Mouse (Mus musculus) embryonic facial prominence, embryonic 14.5 days (tissue): Measurements from ENCODE around the gene Itgb2. TPM values are rescaled to one million over a fixed set of nuclear protein-coding genes. Genes with fewer than 3 reads are reported as not detected.
A peak's percentile ranks its signal among the peaks of the same experiment; 100 is the strongest.

ENCODE experiments used
- ATAC-seq: fragments of 200-750 bp; cut with Nextera tagmentation; 2 replicates; pipeline ENCODE4 v1.8.0; 2017; ENCODE audit warnings: low read depth, moderate number of reproducible peaks, moderate TSS enrichment
- DNase-seq: peaks from one replicate; pipeline ENCODE4 v3.0.0-alpha.2; 2015; ENCODE audit warnings: low spot score
- H3K27ac ChIP-seq: fragments of 300-500 bp; sonication (generic); replicated peaks from 2 replicates; pipeline ENCODE4 v1.5.1; 2014; ENCODE audit warnings: low read depth, mild to moderate bottlenecking, low read length, moderate library complexity
- H3K27me3 ChIP-seq: fragments of 300-500 bp; sonication (generic); replicated peaks from 2 replicates; pipeline ENCODE4 v1.6.1; 2014; ENCODE audit warnings: low read length; ENCODE audit not compliant: control insufficient read depth, insufficient read depth
- H3K36me3 ChIP-seq: fragments of 300-500 bp; sonication (generic); 2 replicates; pipeline ENCODE4 v1.6.1; 2014; ENCODE audit warnings: low read length, mixed read lengths; ENCODE audit not compliant: control insufficient read depth, insufficient read depth
- H3K4me1 ChIP-seq: fragments of 300-500 bp; sonication (generic); 2 replicates; pipeline ENCODE4 v1.6.1; 2014; ENCODE audit warnings: antibody characterized with exemption, low read length; ENCODE audit not compliant: control insufficient read depth, insufficient read depth
- H3K4me2 ChIP-seq: fragments of 300-500 bp; sonication (generic); 2 replicates; pipeline ENCODE4 v1.6.1; 2014; ENCODE audit warnings: low read depth, mild to moderate bottlenecking, low read length, moderate library complexity, mixed read lengths
- H3K4me3 ChIP-seq: fragments of 300-500 bp; sonication (generic); 2 replicates; pipeline ENCODE4 v1.5.1; 2014; ENCODE audit warnings: low read depth, mild to moderate bottlenecking, low read length
- H3K9ac ChIP-seq: fragments of 300-500 bp; sonication (generic); 2 replicates; pipeline ENCODE4 v1.6.1; 2014; ENCODE audit warnings: low read depth, mild to moderate bottlenecking, low read length, moderate library complexity, mixed read lengths
- H3K9me3 ChIP-seq: fragments of 300-500 bp; sonication (generic); 2 replicates; pipeline ENCODE4 v1.6.1; 2016; ENCODE audit warnings: low read length; ENCODE audit not compliant: control insufficient read depth
- WGBS: fragments of 180-500 bp; shearing (Covaris S2); extraction: QIAGEN DNeasy Blood & Tissue Kit; methylation state at CpG from one replicate; pipeline ENCODE4 v1.1.7; 2014; 5-methylcytosine and 5-hydroxymethylcytosine counted together
- polyA plus RNA-seq: library from polyadenylated mRNA; unstranded; fragments of >200 nt; fragmentation: Nextera tagmentation; extraction: Ambion mirVana; gene quantifications from 2 replicates; pipeline ENCODE4 v1.2.1, GENCODE M21; 2014

The Itgb2 gene
- polyA plus RNA-seq, 1 experiment from 2014 or later, result 3.0 TPM

DNA sequence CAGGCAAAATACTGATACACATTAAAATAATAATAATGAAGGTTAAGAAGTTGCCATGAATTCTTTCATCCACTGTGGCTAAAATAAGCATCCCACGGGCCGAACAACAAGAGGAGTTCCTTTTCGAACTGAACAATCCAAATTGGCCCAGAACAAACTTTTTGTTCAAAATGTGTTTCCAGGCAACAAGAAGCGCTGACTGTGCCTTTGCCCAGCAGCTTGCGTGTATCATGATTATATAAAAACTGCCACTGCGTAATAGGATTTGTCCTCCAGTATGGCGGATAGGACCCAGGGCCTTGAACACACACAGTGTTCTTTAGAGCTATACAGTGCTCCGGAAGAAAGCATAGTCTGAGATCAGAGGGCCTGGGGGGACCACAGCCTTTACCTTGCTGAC is 78.5 kb downstream of the Itgb2 start:
- H3K36me3 ChIP-seq, result peaks cover 52% of the 10 kb centered on the region
- DNase-seq (no peak), ATAC-seq (no peak)
- no peak overlapping the region for H3K9ac ChIP-seq
- peaks cover 15% of the 10 kb centered on the region; the same call in 1 of the 2 replicates for H3K4me1 ChIP-seq
- no peak overlapping the region for H3K4me2 ChIP-seq
- no peaks in the 10 kb centered on the region for H3K27me3 ChIP-seq
- no peak overlapping the region for H3K27ac ChIP-seq
- 93% methylated on average over 8 of the region's 8 CpGs for WGBS
- no peak overlapping the region for H3K4me3 ChIP-seq
- no peaks in the 10 kb centered on the region for H3K9me3 ChIP-seq

DNA sequence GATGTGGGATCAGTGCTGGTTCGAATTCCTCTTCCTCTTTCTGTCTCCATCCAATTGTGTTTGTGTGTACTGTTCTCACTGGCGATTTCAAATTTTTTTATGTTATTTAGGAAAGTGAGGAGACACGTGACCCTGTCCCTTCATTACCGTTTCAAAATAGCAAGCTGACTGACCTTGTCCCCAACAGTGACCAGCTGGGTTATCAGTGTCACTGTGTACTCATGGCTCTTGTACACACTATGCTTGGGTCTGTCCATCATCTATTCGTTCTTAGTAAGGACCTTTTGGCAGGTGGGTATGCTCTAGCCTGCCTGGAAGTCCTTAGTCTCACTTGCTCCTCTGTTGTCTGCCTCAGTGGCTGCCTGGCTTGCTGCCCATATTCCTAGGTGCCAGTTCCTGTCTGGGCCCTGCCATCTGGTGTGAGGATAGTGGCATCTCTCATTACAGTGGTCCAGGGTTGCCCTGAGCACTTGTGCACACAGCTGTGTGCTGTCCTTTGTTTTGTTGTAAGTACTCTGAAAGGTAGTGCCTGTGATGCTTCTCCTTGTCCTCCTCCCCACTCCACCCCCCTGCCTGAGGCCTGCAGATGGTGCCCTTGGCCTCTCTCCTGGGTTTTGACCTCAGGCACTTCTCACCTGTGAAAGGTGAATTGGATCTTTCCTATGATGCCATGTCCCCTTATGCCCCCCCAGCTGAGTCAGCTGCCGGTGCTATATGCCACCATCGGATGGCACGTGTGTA is 80.3 kb downstream of the Itgb2 start:
- ATAC-seq, result no peak
- Histone ChIP-seq H3K4me3 (no peak overlapping the region), H3K4me2 (no peak overlapping the region), H3K27ac (no peak overlapping the region), H3K36me3 (peaks cover 70% of the 10 kb centered on the region), H3K9me3 (no peaks in the 10 kb centered on the region), H3K9ac (no peak overlapping the region), H3K4me1 (peaks cover 15% of the 10 kb centered on the region; the same call in 1 of the 2 replicates), H3K27me3 (no peaks in the 10 kb centered on the region)
- no peak for DNase-seq
- WGBS, result 87% methylated on average over 8 of the region's 8 CpGs

DNA sequence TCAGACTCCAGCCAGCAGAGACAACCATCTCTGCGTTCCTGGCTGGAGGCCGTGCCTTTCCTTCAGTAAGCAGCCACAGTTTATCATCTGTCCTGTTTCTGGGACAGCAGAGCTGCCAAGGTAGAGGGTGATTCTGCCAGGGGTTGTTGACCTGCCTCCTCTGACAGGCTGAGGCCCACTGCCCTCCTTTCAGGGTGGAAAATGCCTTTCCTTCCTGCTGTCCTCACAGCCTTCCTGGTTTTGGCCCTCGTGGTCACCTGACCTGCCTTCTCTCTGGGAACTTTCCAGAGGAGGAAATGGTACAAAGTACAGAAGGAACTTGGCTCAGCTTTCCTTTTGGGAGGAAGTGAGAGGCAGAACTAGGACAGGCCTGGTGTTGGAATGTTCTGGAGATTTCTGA is 83.4 kb downstream of the Itgb2 start:
- H3K9ac ChIP-seq, result no peak overlapping the region
- 80% methylated on average over 3 of the region's 3 CpGs for WGBS
- peaks cover 86% of the 10 kb centered on the region for H3K36me3 ChIP-seq
- no peak for DNase-seq
- no peak for ATAC-seq
- H3K4me3 ChIP-seq, result no peak overlapping the region
- 0 out of 2 replicates have a peak overlapping the region, but pooled peaks have one; percentile 6 for H3K27ac ChIP-seq
- no peaks in the 10 kb centered on the region for H3K9me3 ChIP-seq
- no peaks in the 10 kb centered on the region for H3K27me3 ChIP-seq
- H3K4me2 ChIP-seq, result no peak overlapping the region
- no peaks in the 10 kb centered on the region for H3K4me1 ChIP-seq

Other genes starting within 250 kb of the Itgb2 start
- gene Adarb1, start 112.0 kb upstream of the Itgb2 start, polyA plus RNA-seq, result 4.2 and 5.4 TPM in 2 replicates
- gene Fam207a, start 14.5 kb upstream of the Itgb2 start, polyA plus RNA-seq, result 34.2 and 38.5 TPM in 2 replicates
- gene Pttg1ip, start 51.5 kb downstream of the Itgb2 start, polyA plus RNA-seq, result 135 and 143 TPM in 2 replicates
- gene Sumo3, start 75.8 kb downstream of the Itgb2 start, polyA plus RNA-seq, result 261 and 281 TPM in 2 replicates
- 4.1 and 7.4 TPM in 2 replicates for gene Gm49325, start 75.9 kb downstream of the Itgb2 start, polyA plus RNA-seq
- gene Ube2g2, start 92.0 kb downstream of the Itgb2 start, polyA plus RNA-seq, result 66.1 and 69.5 TPM in 2 replicates
- 1.0 and 1.3 TPM in 2 replicates for gene Tspear, start 156.3 kb downstream of the Itgb2 start, polyA plus RNA-seq
- not detected in 2 replicates for gene Gm19402, start 160.5 kb downstream of the Itgb2 start, polyA plus RNA-seq
- gene Gm9508, start 167.0 kb downstream of the Itgb2 start, polyA plus RNA-seq, result not detected in 2 replicates
- gene Gm10272, start 176.4 kb downstream of the Itgb2 start, polyA plus RNA-seq, result not detected in 2 replicates
- gene Gm10024, start 181.2 kb downstream of the Itgb2 start, polyA plus RNA-seq, result 0.57 TPM in 1 of 2 replicates, not detected in the other
- gene Gm10142, start 185.6 kb downstream of the Itgb2 start, polyA plus RNA-seq, result not detected in 2 replicates
- gene Krtap12-1, start 190.3 kb downstream of the Itgb2 start, polyA plus RNA-seq, result not detected in 2 replicates
- not detected in 2 replicates for gene Gm10100, start 196.2 kb downstream of the Itgb2 start, polyA plus RNA-seq
- not detected in 2 replicates for gene Gm18596, start 212.4 kb downstream of the Itgb2 start, polyA plus RNA-seq
- gene Gm9736, start 221.1 kb downstream of the Itgb2 start, polyA plus RNA-seq, result not detected in 2 replicates
- gene Gm3233, start 229.4 kb downstream of the Itgb2 start, polyA plus RNA-seq, result not detected in 2 replicates
- gene Gm3238, start 241.1 kb downstream of the Itgb2 start, polyA plus RNA-seq, result not detected in 2 replicates
- gene Gm7138, start 246.7 kb downstream of the Itgb2 start, polyA plus RNA-seq, result not detected in 2 replicates